Mouse (Mus musculus) heart, embryonic 16.5 days (tissue): ENCODE measurements around the gene Pde7b. TPM values are rescaled to one million over a fixed set of nuclear protein-coding genes. Genes with fewer than 3 reads are reported as not detected.

ENCODE experiments used
- ATAC-seq: fragments of 200-750 bp; cut with Nextera tagmentation; replicated peaks from 2 replicates; pipeline ENCODE4 v1.8.0; 2017; ENCODE audit warnings: moderate number of reproducible peaks; ENCODE audit not compliant: insufficient read depth, low FRiP score; ENCODE audit errors: extremely low read depth
- H3K27ac ChIP-seq: fragments of 300-500 bp; sonication (generic); 2 replicates; pipeline ENCODE4 v1.5.1; 2014; ENCODE audit warnings: mild to moderate bottlenecking, low read length, control low read depth, moderate library complexity
- H3K27me3 ChIP-seq: fragments of 300-500 bp; sonication (generic); 2 replicates; pipeline ENCODE4 v1.6.1; 2014; ENCODE audit warnings: low read length, mixed read lengths; ENCODE audit not compliant: control insufficient read depth, insufficient read depth
- H3K36me3 ChIP-seq: fragments of 300-500 bp; sonication (generic); 2 replicates; pipeline ENCODE4 v1.6.1; 2014; ENCODE audit not compliant: control insufficient read depth, insufficient read depth
- H3K4me1 ChIP-seq: fragments of 300-500 bp; sonication (generic); 2 replicates; pipeline ENCODE4 v1.6.1; 2014; ENCODE audit warnings: low read length, mixed read lengths; ENCODE audit not compliant: control insufficient read depth, insufficient read depth
- H3K4me2 ChIP-seq: fragments of 300-500 bp; sonication (generic); 2 replicates; pipeline ENCODE4 v1.6.1; 2014; ENCODE audit warnings: low read depth, mild to moderate bottlenecking, control low read depth, low read length
- H3K4me3 ChIP-seq: fragments of 300-500 bp; sonication (generic); 2 replicates; pipeline ENCODE4 v1.5.1; 2014; ENCODE audit warnings: mild to moderate bottlenecking, control low read depth, low read length
- H3K9ac ChIP-seq: fragments of 300-500 bp; sonication (generic); 2 replicates; pipeline ENCODE4 v1.6.1; 2014; ENCODE audit warnings: low read length, control low read depth
- H3K9me3 ChIP-seq: fragments of 300-500 bp; sonication (generic); replicated peaks from 2 replicates; pipeline ENCODE4 v1.6.1; 2016; ENCODE audit warnings: low read length; ENCODE audit not compliant: control insufficient read depth
- WGBS: fragments of 180-500 bp; shearing (Covaris S2); extraction: QIAGEN DNeasy Blood & Tissue Kit; methylation state at CpG from one replicate; pipeline ENCODE4 v1.1.7; 2014; 5-methylcytosine and 5-hydroxymethylcytosine counted together
- polyA plus RNA-seq: library from polyadenylated mRNA; unstranded; fragments of >200 nt; fragmentation: Nextera tagmentation; extraction: Ambion mirVana; gene quantifications from 2 replicates; pipeline ENCODE4 v1.2.1, GENCODE M21; 2015

The Pde7b gene
- polyA plus RNA-seq, 1 experiment from 2014 or later: 4.0 TPM

GRCm38 (mm10) chr10:20381352-20381751, 343.5 kb downstream of the Pde7b start:
- Histone ChIP-seq H3K27me3 (no peaks in the 10 kb centered on the region), H3K36me3 (no peaks in the 10 kb centered on the region), H3K4me3 (no peak overlapping the region), H3K9me3 (no peaks in the 10 kb centered on the region), H3K27ac (no peak overlapping the region), H3K4me2 (no peak overlapping the region), H3K9ac (no peak overlapping the region), H3K4me1 (no peaks in the 10 kb centered on the region)
- ATAC-seq: no peak
- WGBS: 78% methylated on average over 3 of the region's 3 CpGs

DNA sequence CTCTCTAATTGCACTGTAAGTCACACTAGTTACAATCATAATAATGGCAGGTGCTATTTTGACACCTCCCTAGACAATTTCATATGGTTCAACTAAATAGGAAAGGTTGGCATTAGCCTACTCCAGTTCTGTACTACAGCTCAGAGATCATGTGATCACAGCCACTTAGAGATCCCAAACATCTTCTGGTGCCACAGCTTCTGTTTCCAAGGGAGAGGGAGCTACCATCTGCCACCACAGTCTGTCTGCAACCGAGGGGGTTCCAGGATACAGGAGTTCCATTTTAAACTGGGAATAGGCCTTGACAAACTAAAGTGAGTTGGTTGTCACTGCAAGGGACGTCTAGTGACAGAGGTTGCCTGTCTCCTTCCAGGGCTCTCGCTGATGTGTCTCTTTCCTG, 344.1 kb downstream of the Pde7b start:
- Histone ChIP-seq H3K27ac (no peak overlapping the region), H3K9ac (no peak overlapping the region), H3K27me3 (no peaks in the 10 kb centered on the region), H3K4me1 (no peaks in the 10 kb centered on the region), H3K4me2 (no peak overlapping the region), H3K9me3 (no peaks in the 10 kb centered on the region), H3K4me3 (no peak overlapping the region), H3K36me3 (no peaks in the 10 kb centered on the region)
- 77% methylated on average over 3 of the region's 3 CpGs for WGBS
- no peak for ATAC-seq

GRCm38 (mm10) chr10:20379071-20379735, 345.7 kb downstream of the Pde7b start:
- H3K9ac ChIP-seq: no peak overlapping the region
- H3K9me3 ChIP-seq: no peaks in the 10 kb centered on the region
- H3K4me3 ChIP-seq: no peak overlapping the region
- no peak overlapping the region for H3K27ac ChIP-seq
- no peaks in the 10 kb centered on the region for H3K36me3 ChIP-seq
- H3K4me1 ChIP-seq: no peaks in the 10 kb centered on the region
- no peak for ATAC-seq
- H3K4me2 ChIP-seq: no peak overlapping the region
- 77% methylated on average over 9 of the region's 9 CpGs for WGBS
- H3K27me3 ChIP-seq: no peaks in the 10 kb centered on the region

DNA sequence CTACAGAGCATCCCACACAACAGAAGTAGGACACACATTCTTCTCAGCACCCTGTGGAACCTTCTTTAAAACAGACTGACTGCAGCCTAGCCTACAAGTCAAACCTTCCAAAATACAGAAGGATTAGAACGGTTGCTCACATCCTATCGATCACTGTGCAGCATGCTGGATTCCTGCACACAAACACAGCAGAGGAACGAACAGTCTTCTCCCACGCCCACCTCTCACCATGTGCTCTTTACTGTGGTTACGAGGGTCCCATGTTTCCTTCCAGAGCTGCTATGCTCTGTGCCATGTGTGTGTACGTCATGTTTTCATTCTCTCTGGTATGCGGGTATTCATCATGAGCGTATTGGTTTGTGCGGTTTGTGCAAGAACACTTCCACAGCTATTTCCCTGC, 347.3 kb downstream of the Pde7b start:
- Histone ChIP-seq H3K27me3 (no peaks in the 10 kb centered on the region), H3K27ac (no peak overlapping the region), H3K36me3 (no peaks in the 10 kb centered on the region)

DNA sequence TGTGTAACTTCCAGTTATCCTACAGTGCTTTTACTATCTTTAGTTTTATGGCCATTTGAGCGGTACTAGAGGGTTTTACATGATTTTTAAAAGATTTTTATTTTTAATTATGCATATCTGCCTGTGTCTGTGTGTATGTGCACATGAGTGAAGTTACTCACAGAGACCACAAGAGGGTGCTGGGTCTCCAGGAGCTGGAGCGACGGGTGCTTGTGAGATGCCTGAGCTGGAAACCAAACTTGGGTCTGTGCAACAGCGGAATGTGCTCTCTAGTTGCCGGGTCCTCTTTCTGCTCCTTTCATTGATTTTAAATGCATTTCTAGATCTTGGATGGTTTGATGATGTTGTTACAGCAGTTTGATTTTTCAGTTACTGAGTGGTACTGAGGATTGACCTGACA, 352.8 kb downstream of the Pde7b start:
- Histone ChIP-seq H3K9me3 (peaks cover 5% of the 10 kb centered on the region), H3K36me3 (no peaks in the 10 kb centered on the region), H3K4me1 (no peaks in the 10 kb centered on the region), H3K27me3 (no peaks in the 10 kb centered on the region), H3K9ac (no peak overlapping the region), H3K27ac (no peak overlapping the region), H3K4me2 (no peak overlapping the region), H3K4me3 (no peak overlapping the region)
- ATAC-seq: no peak
- 93% methylated on average over 5 of the region's 5 CpGs for WGBS

More for the DNA sequence above, 347.3 kb downstream of the Pde7b start:
- Histone ChIP-seq H3K9ac (no peak overlapping the region), H3K4me2 (no peak overlapping the region), H3K4me3 (no peak overlapping the region), H3K4me1 (no peaks in the 10 kb centered on the region), H3K9me3 (no peaks in the 10 kb centered on the region)
- WGBS: 90% methylated on average over 9 of the region's 9 CpGs
- ATAC-seq: no peak

GRCm38 (mm10) chr10:20362450-20363118, 362.3 kb downstream of the Pde7b start:
- H3K4me2 ChIP-seq: no peak overlapping the region
- no peaks in the 10 kb centered on the region for H3K36me3 ChIP-seq
- H3K27me3 ChIP-seq: no peaks in the 10 kb centered on the region
- H3K9me3 ChIP-seq: no peaks in the 10 kb centered on the region
- 67% methylated on average over 4 of the region's 4 CpGs for WGBS
- no peak for ATAC-seq
- no peak overlapping the region for H3K4me3 ChIP-seq
- no peak overlapping the region for H3K9ac ChIP-seq
- no peaks in the 10 kb centered on the region for H3K4me1 ChIP-seq
- no peak overlapping the region for H3K27ac ChIP-seq

DNA sequence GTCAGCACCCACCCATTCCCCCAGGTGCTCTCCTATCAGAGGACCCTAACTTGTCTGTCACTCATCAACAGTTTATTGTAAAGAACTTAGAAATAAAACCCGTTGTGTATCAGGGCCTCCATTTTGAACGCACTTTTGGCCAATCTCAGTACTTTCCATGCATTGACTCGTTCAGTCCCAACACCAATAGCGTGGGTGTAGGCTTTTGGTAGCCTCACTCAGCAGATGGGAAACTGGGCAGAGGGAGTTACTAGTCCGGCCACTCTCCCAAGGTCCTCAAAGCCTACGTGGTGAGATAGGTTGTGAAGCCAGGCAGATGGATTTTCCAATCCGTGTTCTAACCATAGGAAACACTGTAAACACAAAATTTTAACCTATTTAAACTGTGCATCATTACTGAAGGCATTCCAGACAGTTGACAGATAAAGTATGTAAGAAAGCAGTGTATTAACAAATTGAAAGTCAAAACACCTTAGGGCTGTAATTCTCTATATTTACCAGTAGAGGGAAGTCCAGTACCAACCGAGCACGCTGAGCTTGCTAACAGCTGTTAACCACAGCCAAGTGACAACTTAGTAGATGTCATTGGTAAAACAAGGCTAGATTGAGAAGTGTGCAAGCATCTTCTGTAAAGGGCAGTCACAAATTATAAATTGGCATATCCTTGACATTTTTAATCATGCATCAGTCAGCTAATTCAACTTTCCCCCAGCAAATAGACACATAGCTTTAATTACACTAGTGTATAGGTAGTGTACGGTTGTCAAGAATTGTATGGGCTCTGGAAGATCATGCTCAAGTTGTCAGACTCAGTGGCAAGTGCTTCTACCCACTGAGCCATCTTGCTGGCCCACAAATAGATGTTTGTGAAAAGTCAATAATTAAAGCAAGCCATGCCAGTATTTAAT, 363.1 kb downstream of the Pde7b start:
- no peak overlapping the region for H3K27ac ChIP-seq
- no peaks in the 10 kb centered on the region for H3K4me1 ChIP-seq
- H3K9me3 ChIP-seq: no peaks in the 10 kb centered on the region
- H3K9ac ChIP-seq: no peak overlapping the region
- no peak overlapping the region for H3K4me3 ChIP-seq
- H3K36me3 ChIP-seq: no peaks in the 10 kb centered on the region
- no peak overlapping the region for H3K4me2 ChIP-seq
- WGBS: 54% methylated on average over 10 of the region's 10 CpGs
- no peak; the same call in 1 of the 2 replicates for ATAC-seq
- no peaks in the 10 kb centered on the region for H3K27me3 ChIP-seq

- H3K27ac ChIP-seq: no peak overlapping the region
- H3K4me3 ChIP-seq: no peak overlapping the region
- no peaks in the 10 kb centered on the region for H3K9me3 ChIP-seq
- WGBS: 81% methylated on average over 2 of the region's 2 CpGs
- peaks cover 14% of the 10 kb centered on the region for H3K36me3 ChIP-seq
- H3K27me3 ChIP-seq: no peaks in the 10 kb centered on the region
- no peak overlapping the region for H3K4me2 ChIP-seq
- no peak overlapping the region for H3K9ac ChIP-seq
- peaks cover 12% of the 10 kb centered on the region; the same call in 1 of the 2 replicates for H3K4me1 ChIP-seq
- no peak for ATAC-seq
Observed at GRCm38 (mm10) chr10:20348894-20349293, 376.0 kb downstream of the Pde7b start.
